Mouse (Mus musculus): ENCODE measurements around the gene Tagln3.

Tagln3 gene

DNA sequence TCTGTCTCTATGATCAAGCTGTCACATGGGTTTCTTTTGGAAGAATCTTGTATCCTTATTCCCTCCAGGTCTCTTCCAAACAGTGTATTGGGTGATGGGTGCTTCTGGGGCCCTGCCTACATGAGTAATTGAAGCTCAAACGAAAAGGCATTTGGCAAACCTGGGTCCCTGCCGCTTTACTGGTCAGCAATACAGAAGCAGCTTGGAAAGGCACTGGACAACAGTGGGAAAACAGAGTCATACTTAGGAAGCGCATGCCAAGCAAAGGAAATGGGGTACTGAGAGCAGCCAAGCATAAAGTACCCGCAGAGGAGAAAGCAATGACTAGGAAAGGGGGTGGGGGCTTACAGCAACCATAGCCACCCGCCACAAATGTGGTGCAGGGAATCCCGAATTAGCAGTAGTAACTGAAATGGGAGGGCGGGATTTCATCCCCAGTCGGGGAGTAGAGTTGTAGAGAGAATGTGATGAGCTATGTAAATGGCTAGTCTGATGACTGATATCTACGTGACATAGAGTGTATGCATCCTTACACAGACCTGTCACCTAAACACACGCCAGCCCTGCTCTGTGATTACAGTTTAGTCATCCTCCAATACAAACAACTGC lies 4.3 kb downstream of the Tagln3 start:
- no peak for DNase-seq (ENCODE audit: low read depth, low spot score)

DNA sequence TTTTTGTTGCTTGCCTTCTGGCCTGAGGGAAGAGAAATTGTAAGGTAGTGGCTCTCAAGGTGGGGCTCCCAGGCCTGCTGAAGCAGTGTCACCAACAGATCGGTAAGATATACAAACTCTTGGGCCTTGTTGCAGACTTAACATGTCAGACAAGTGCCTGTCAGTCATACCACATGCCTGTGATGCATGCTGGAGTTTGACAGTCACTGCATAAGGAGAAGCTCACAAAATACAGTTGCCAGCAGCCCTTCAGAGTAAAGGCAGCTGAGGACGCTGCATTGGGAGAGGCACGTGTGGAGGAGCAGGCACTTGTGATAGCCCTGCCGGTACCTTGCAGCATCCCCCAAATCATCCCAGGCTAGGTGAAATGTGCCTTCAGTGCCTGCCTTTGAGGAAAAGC lies 6.1 kb downstream of the Tagln3 start:
- no peak for DNase-seq (ENCODE audit: low read depth, low spot score)

DNA sequence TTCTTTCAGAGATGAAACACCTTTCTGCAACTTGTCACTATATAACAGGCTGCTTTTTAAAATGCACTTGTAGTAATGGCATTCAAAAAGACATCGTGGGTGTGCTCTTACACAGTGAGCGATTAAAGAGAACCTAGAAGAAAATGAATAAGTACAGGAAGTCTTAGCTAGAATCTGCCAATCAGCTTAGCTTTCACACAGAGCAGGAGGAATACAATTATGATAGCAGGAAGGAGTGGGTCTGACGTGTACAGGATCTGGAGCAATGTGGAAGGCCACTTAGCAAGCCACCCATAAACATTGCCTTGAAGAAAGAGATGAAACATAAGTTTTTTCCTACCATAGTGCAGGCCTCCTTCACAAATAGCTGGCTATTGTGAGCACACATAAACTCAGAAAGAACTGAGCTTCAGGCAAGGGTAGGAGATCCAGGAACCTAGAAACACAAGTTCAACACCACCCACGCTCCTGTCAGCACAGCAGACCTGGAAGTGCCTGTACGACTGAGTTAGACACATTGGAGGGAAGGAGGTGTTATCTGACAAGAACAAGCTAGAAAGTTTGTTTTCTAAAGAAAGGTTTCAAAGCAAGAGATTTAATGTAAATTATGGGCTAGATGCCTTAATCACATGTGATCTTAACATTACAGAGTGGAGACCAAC lies 9.8 kb downstream of the Tagln3 start:
- no peak for DNase-seq (ENCODE audit: low read depth, low spot score)

DNA sequence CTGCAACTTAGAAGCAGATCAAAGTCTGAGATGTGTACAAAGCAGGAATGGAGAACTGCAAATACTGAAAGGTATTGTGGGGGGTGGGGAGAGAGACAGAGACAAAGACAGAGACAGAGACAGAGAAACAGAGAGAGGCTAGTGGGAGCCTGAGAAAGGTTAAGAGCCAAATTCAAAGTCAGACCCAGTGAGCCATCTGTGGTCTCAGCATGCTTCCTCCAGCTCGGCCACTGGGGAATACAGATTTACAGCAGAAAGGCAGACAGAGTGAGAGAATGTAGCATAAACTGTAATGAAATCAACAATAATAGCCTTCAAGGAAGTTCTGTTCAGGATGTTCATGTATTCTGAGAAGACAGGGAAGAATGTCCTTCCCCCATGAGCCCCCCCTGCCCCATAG lies 10.5 kb downstream of the Tagln3 start:
- DNase-seq (ENCODE audit: low read depth, low spot score): no peak

DNA sequence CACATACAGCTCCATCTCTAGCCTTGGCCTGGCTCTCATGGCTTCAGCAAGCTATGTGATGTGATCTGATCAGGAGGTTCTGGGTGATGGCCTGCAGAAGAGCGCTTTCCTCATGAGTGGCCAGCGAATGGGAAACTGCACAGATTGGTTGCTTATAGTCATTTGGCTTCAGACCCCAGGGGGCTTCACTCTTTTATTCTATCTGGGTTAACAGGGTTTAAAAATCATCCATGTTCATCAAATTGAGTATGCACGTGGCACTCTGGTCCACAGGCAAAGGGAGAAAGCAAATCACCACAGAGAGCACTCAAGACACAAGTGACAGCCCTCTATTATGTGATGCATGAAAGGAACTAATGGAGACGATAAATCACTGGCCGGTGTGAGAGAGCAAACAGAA lies 11.1 kb downstream of the Tagln3 start:
- peak; percentile 30 for DNase-seq (ENCODE audit: low read depth, low spot score)

DNA sequence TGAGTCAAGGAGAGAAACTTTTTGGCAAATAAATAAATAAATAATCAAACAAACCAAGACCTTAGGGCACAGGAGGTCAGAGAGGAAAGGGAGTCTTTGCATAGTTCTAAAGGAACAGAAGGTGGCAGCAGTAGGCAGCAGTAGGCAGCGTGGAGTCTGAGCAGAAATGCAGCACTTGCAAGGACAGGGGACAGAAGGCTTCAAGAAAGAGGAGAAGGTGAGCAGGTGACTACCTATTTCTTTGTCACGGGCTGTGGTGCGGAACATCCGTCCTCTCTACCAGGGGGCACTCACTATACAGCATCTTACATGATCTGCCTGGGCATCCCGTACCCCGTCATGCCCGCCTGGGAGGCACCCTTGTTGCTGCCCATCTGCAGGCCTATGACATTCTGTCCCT lies 13.1 kb downstream of the Tagln3 start:
- DNase-seq (ENCODE audit: low read depth, low spot score): no peak

DNA sequence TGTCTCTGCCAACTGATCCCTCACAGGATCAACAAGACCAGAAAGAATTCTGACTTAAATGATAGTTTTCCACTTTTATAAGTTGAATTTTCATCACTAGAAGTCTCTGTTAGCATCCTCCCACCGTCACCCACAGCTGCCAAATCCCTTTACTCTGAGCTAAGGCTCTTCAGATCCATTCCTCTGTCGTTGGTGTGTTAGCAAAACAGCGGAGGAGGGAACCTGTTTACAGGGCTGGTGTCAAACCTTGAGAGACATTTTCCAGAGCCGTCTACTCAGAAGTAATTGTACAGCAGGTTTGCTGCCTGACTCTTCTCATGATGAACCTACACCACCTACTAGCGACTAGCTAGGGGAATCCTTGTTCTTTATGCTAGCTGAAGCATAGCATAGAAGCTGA lies 25.1 kb downstream of the Tagln3 start:
- no peak for DNase-seq (ENCODE audit: low read depth, low spot score)

DNA sequence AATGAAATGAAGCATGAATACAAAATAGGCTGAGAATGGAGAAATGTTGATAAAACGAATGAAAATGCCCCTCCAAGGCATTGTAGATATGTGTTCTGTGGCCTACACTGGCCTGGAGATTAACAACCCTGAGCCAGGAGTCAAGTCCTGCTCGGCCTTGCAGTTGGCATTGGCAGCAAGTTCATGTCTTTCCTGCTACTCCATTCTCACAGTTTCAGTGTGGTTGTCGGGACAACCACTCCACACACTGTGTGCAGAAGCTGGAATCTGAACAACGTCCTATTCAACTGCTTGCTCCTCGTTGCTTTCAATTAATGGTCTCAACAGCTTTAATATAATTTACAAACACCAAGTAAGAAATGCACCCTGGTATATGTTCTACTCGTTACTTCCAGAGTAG lies 26.4 kb downstream of the Tagln3 start:
- DNase-seq (ENCODE audit: low read depth, low spot score): no peak

DNA sequence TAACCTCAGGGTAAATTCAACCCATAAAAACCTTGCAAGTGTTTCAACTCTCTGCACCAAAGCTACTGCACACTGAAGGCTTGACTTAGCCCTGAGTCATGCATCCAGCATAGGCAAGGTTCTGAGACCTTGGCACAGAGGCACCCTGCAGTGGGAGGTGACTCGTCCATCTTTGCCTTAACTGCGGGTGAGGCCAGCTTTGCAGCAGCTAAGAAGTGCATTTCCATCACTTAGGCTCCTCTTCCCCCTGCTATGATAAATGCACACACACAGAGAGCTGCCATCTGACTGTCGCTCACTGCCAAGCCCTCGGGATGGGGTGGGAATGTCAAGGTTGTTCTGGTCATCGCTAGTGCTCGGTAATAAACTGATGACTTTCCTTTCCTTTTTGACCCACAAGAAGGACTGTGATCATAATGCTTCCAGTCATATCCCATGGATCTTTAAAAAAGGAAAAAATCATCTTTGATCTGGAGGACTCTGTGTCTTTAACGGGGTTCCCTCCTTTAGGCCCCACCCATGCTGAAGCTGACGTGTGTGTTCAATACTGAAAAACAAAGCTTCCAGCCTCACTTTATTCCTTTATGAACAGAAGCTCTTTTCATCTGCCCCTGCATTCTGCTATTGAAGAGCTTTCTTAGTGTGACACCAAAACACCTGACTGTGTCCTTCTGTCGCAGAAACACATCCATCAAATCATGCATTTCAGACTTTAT lies 28.8 kb downstream of the Tagln3 start:
- DNase-seq (ENCODE audit: low read depth, low spot score): no peak

- DNase-seq (ENCODE audit: low read depth, low spot score): no peak
Measured at GRCm38 (mm10) chr16:45693558-45693957, 30.9 kb downstream of the Tagln3 start, which contains the start of gene Tmprss7. TSS of gene Tmprss7 (minus strand) at chr16:45693658.

- no peak for DNase-seq (ENCODE audit: low read depth, low spot score)
Measured at GRCm38 (mm10) chr16:45692851-45693250, 31.6 kb downstream of the Tagln3 start.

- peak; percentile 37 for DNase-seq (ENCODE audit: low read depth, low spot score)
Measured at GRCm38 (mm10) chr16:45690178-45690577, 34.2 kb downstream of the Tagln3 start.

DNA sequence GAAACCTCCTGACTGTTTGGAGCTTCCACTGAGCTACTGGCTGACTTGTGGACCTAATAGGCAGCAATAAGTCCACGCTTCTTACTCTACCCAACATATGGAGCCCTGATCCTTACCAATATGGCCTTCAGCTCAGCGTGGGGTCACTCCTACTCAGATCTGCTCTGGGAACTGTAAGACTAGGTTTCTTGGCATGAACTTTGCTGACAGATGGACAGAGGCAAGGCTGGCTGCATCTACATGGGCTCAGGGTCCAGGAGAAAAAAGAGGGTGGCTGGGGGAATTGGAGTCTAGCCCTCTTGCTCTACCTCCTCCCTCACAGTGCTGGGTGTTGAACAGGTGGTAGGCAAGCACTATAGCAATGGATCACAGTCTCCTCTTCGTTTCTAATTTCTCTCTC lies 37.6 kb downstream of the Tagln3 start:
- DNase-seq (ENCODE audit: low read depth, low spot score): no peak

GRCm38 (mm10) chr16:45685295-45685694 lies 39.1 kb downstream of the Tagln3 start:
- DNase-seq (ENCODE audit: low read depth, low spot score): no peak

GRCm38 (mm10) chr16:45684815-45685214 lies 39.6 kb downstream of the Tagln3 start:
- DNase-seq (ENCODE audit: low read depth, low spot score): peak; percentile 66

DNA sequence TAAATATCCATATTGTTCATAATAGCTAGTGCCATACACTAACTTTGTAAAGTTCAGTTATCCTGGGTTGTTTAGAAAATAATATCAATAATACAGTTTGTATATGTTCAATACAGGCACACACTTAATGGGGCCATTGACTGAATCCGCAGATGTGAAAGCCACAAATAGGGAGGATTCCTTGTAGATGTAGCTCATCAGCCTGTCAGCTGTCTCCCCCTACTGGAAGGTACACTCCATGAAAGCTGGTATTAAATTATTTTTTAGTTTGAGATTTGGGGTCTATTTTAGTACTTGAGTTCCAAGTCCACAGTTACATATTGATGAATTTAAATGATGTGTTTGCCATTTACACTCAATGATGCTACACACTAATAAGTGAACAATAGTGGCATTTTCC lies 47.9 kb downstream of the Tagln3 start:
- DNase-seq (ENCODE audit: low read depth, low spot score): peak; percentile 18

GRCm38 (mm10) chr16:45670005-45670404 lies 54.4 kb downstream of the Tagln3 start:
- DNase-seq (ENCODE audit: low read depth, low spot score): no peak

- no peak for DNase-seq (ENCODE audit: low read depth, low spot score)
Measured at GRCm38 (mm10) chr16:45668178-45668577, 56.2 kb downstream of the Tagln3 start.

- DNase-seq (ENCODE audit: low read depth, low spot score): no peak
Measured at GRCm38 (mm10) chr16:45666136-45666535, 58.3 kb downstream of the Tagln3 start.

DNA sequence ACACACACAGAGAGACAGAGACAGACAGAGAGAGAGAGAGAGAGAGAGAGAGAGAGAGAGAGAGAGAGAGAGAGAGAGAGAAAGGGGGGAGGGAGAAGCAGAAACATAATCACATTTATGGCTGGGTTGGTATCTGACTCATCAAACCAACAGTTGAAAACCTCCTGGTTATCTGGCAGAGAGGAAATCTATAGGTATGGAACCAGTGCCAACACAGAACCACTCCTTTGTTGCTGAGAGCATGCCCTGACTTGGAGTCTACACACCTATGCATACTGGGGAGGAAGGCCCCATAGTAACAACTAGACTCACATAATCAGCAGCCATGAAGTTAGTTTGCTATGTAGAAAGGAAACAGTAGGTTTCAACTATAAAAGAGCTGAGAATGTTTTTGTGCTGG lies 62.0 kb downstream of the Tagln3 start:
- no peak for DNase-seq (ENCODE audit: low read depth, low spot score)
